Mouse (Mus musculus) MEL (cell line): ENCODE results near the gene Noxa1. TPM values are rescaled to one million over a fixed set of nuclear protein-coding genes. Genes with fewer than 3 reads are reported as not detected.

Experiments used
- DNase-seq: peaks from one replicate; pipeline ENCODE4 v3.0.0; 2011; ENCODE audit warnings: low read depth, low spot score
- H3K27ac ChIP-seq: 2 replicates; pipeline ENCODE4 v1.5.1; 2012; ENCODE audit warnings: low read depth, mild to moderate bottlenecking, control low read depth, low read length, moderate library complexity; ENCODE audit not compliant: control insufficient read depth
- H3K27me3 ChIP-seq, 2 experiments: fragments of 150-350 bp in 1 of 2; sonication (generic) in 1 of 2; 2 replicates each; pipeline ENCODE4 v1.6.1; 2012; ENCODE audit warnings: low read length in 2 of 2, mild to moderate bottlenecking in 2 of 2, improper control_type of control experiment in 1 of 2, moderate library complexity in 1 of 2; ENCODE audit not compliant: insufficient read depth in 2 of 2, control insufficient read depth in 1 of 2
- H3K36me3 ChIP-seq, 2 experiments: 2 replicates each; pipeline ENCODE4 v1.6.1; 2012 to 2014; ENCODE audit warnings: low read length in 2 of 2, improper control_type of control experiment in 1 of 2, inconsistent platforms in 1 of 2, mild to moderate bottlenecking in 1 of 2; ENCODE audit not compliant: insufficient read depth in 2 of 2, control insufficient read depth in 1 of 2
- H3K4me1 ChIP-seq, 2 experiments: fragments of 150-350 bp in 1 of 2; sonication (generic) in 1 of 2; 2 replicates each; pipeline ENCODE4 v1.6.1; 2012; ENCODE audit warnings: low read length in 2 of 2, improper control_type of control experiment in 1 of 2, mild to moderate bottlenecking in 1 of 2; ENCODE audit not compliant: insufficient read depth in 2 of 2, control insufficient read depth in 1 of 2
- H3K4me3 ChIP-seq, 2 experiments: fragments of 150-350 bp in 1 of 2; sonication (generic) in 1 of 2; 2 replicates each; pipeline ENCODE4 v1.5.1; 2012; ENCODE audit warnings: low read depth in 2 of 2, low read length in 2 of 2, mild to moderate bottlenecking in 2 of 2, moderate library complexity in 2 of 2, control low read depth in 1 of 2, improper control_type of control experiment in 1 of 2; ENCODE audit not compliant: control insufficient read depth in 1 of 2, insufficient read depth in 1 of 2
- H3K79me2 ChIP-seq: 2 replicates; pipeline ENCODE4 v1.6.1; 2012; ENCODE audit warnings: mild to moderate bottlenecking, low read length, moderate library complexity; ENCODE audit not compliant: control insufficient read depth, poor library complexity, insufficient read depth
- H3K9ac ChIP-seq: 2 replicates; pipeline ENCODE4 v1.6.1; 2012; ENCODE audit warnings: low read depth, mild to moderate bottlenecking, control low read depth, low read length, moderate library complexity; ENCODE audit not compliant: control insufficient read depth, poor library complexity, severe bottlenecking
- H3K9me3 ChIP-seq: fragments of 150-350 bp; sonication (generic); replicated peaks from 2 replicates; pipeline ENCODE4 v1.6.1; 2012; ENCODE audit warnings: mild to moderate bottlenecking, low read length, improper control_type of control experiment, moderate library complexity; ENCODE audit not compliant: insufficient read depth
- BHLHE40 ChIP-seq: IDR thresholded peaks from 2 replicates; pipeline ENCODE4 v1.6.1; 2012; ENCODE audit warnings: low read depth, mild to moderate bottlenecking, inconsistent platforms, low read length, improper control_type of control experiment, borderline replicate concordance
- CHD1 ChIP-seq: IDR thresholded peaks from 2 replicates; pipeline ENCODE4 v1.6.1; 2012; ENCODE audit warnings: low read depth, mild to moderate bottlenecking, inconsistent platforms, low read length, improper control_type of control experiment
- ETS1 ChIP-seq: IDR thresholded peaks from 2 replicates; pipeline ENCODE4 v1.6.1; 2012; ENCODE audit warnings: low read depth, mild to moderate bottlenecking, inconsistent platforms, low read length, improper control_type of control experiment, moderate library complexity
- GABPA ChIP-seq: IDR thresholded peaks from 2 replicates; pipeline ENCODE4 v1.6.1; 2012; ENCODE audit warnings: low read depth, mild to moderate bottlenecking, inconsistent platforms, low read length, improper control_type of control experiment, moderate library complexity
- HCFC1 ChIP-seq: IDR thresholded peaks from 2 replicates; pipeline ENCODE4 v1.6.1; 2012; ENCODE audit warnings: low read depth, mild to moderate bottlenecking, inconsistent platforms, low read length, improper control_type of control experiment, moderate library complexity
- KAT2A ChIP-seq: conservative IDR thresholded peaks from 2 replicates; pipeline ENCODE4 v1.6.1; 2012; ENCODE audit warnings: low read depth, low read length, improper control_type of control experiment, inconsistent platforms
- MAX ChIP-seq: IDR thresholded peaks from 2 replicates; pipeline ENCODE4 v1.6.1; 2011; ENCODE audit warnings: low read length, improper control_type of control experiment
- MYB ChIP-seq: IDR thresholded peaks from 2 replicates; pipeline ENCODE4 v1.6.1; 2011; ENCODE audit warnings: mild to moderate bottlenecking, low read depth, low read length, improper control_type of control experiment
- POLR2A ChIP-seq, 2 experiments: IDR thresholded peaks; 2 replicates each; pipeline ENCODE4 v1.6.1; 2011 to 2012; ENCODE audit warnings: low read length in 2 of 2, mild to moderate bottlenecking in 2 of 2, control low read depth in 1 of 2, improper control_type of control experiment in 1 of 2, low read depth in 1 of 2, moderate library complexity in 1 of 2; ENCODE audit not compliant: control insufficient read depth in 1 of 2, insufficient read depth in 1 of 2, poor library complexity in 1 of 2
- POLR2AphosphoS5 ChIP-seq: IDR thresholded peaks from 2 replicates; pipeline ENCODE4 v1.6.1; 2012; ENCODE audit warnings: low read depth, borderline replicate concordance, mild to moderate bottlenecking, inconsistent platforms, low read length, moderate library complexity, mixed read lengths
- RAD21 ChIP-seq: IDR thresholded peaks from 2 replicates; pipeline ENCODE4 v1.6.1; 2011; ENCODE audit warnings: mild to moderate bottlenecking, low read depth, low read length, improper control_type of control experiment
- RCOR1 ChIP-seq: IDR thresholded peaks from 2 replicates; pipeline ENCODE4 v1.6.1; 2012; ENCODE audit warnings: low read depth, mild to moderate bottlenecking, inconsistent platforms, low read length, improper control_type of control experiment
- TBP ChIP-seq: IDR thresholded peaks from 2 replicates; pipeline ENCODE4 v1.8.0; 2011; ENCODE audit warnings: low read depth, low read length, improper control_type of control experiment
- UBTF ChIP-seq: IDR thresholded peaks from 2 replicates; pipeline ENCODE4 v1.6.1; 2012; ENCODE audit warnings: low read depth, mild to moderate bottlenecking, inconsistent platforms, low read length, improper control_type of control experiment, moderate library complexity, borderline replicate concordance; ENCODE audit not compliant: insufficient read depth
- USF1 ChIP-seq: IDR thresholded peaks from 2 replicates; pipeline ENCODE4 v1.6.1; 2014; ENCODE audit warnings: low read depth, mild to moderate bottlenecking, inconsistent platforms, low read length, improper control_type of control experiment, moderate library complexity
- USF2 ChIP-seq, 2 experiments: IDR thresholded peaks; 2 replicates each; pipeline ENCODE4 v1.6.1; 2011 to 2012; ENCODE audit warnings: improper control_type of control experiment in 2 of 2, low read length in 2 of 2, borderline replicate concordance in 1 of 2, inconsistent platforms in 1 of 2, low read depth in 1 of 2, mild to moderate bottlenecking in 1 of 2; ENCODE audit not compliant: insufficient read depth in 1 of 2
- ZMIZ1 ChIP-seq: IDR thresholded peaks from 2 replicates; pipeline ENCODE4 v1.6.1; 2012; ENCODE audit warnings: low read depth, mild to moderate bottlenecking, inconsistent platforms, low read length, improper control_type of control experiment, moderate library complexity
- ZNF384 ChIP-seq: IDR thresholded peaks from 2 replicates; pipeline ENCODE4 v1.6.1; 2012; ENCODE audit warnings: low read depth, mild to moderate bottlenecking, inconsistent platforms, low read length, improper control_type of control experiment
- polyA plus RNA-seq, 2 experiments: library from polyadenylated mRNA; stranded (reverse) in 1 of 2; unstranded in 1 of 2; fragments of >175 nt in 1 of 2; fragments of >200 nt in 1 of 2; gene quantifications; 2 replicates each; pipeline versions ENCODE4 v1.2.1 to v1.2.4; 2012; ENCODE audit warnings: low replicate concordance in 2 of 2, low read depth in 1 of 2; ENCODE audit not compliant: insufficient read length in 2 of 2, insufficient read depth in 1 of 2, missing spikeins in 1 of 2
- total RNA-seq: library from RNA; depleted of rRNA; stranded (reverse); fragments of 300-350 nt; gene quantifications from 2 replicates; pipeline ENCODE4 v1.2.3, GENCODE M21; 2012

Noxa1 gene
- total and polyA plus RNA-seq, 3 experiments, result 0.08 to 0.10 TPM; not detected in 1

DNA sequence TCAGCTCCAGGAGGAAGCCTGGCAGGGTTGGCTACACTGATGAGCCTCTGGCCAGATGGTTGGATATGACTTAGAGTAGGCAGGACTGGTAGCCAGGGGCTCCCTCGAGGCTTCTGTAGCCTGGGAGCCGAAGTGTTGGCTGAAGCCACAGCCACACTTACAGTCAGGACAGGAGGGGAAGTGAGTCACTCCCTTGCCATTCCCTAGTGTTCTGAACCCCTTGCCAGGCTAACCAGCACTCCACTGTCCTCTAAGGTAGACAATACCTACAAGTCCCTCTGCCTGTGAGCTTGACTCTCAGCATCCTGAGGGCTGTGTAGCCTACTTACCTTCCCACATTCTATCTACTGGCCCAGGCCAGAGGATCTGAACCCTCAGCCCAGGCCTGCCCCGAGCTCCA, 29.5 kb upstream of the Noxa1 start:
- H3K9me3 ChIP-seq, result no peaks in the 10 kb centered on the region
- H3K79me2 ChIP-seq, result no peaks in the 10 kb centered on the region
- no peak for DNase-seq
- TF ChIP-seq USF1 (no peak), TBP (no peak), POLR2AphosphoS5 (no peak), KAT2A (no peak), POLR2A (IDR thresholded peaks at IDR 0.05; ENCODE audit: control insufficient read depth in 1 of 2, insufficient read depth in 1 of 2, low read depth in 1 of 2, low read length in 2 of 2, poor library complexity in 1 of 2) (no peak), HCFC1 (no peak), RAD21 (no peak), RCOR1 (no peak)
- TF ChIP-seq, all 39 proteins: peak for 0
- Histone ChIP-seq H3K4me3 (no peak overlapping the region), H3K27me3 (no peaks in the 10 kb centered on the region), H3K4me1 (peaks cover 0 to 9% of the 10 kb centered on the region in 2 experiments; a peak in 2 of 4 replicates), H3K9ac (no peak overlapping the region), H3K36me3 (0 out of 4 replicates have a peak, but pooled peaks cover 0 to 4% of the 10 kb centered on the region in 2 experiments), H3K27ac (no peak overlapping the region)

GRCm38 (mm10) chr2:25123527-25123926, 28.6 kb upstream of the Noxa1 start:
- Histone ChIP-seq H3K79me2 (no peaks in the 10 kb centered on the region), H3K27me3 (no peaks in the 10 kb centered on the region), H3K9me3 (no peaks in the 10 kb centered on the region), H3K4me1 (peaks cover 0 to 9% of the 10 kb centered on the region in 2 experiments; a peak in 2 of 4 replicates), H3K4me3 (no peak overlapping the region), H3K9ac (no peak overlapping the region), H3K27ac (no peak overlapping the region), H3K36me3 (0 out of 4 replicates have a peak, but pooled peaks cover 0 to 4% of the 10 kb centered on the region in 2 experiments)
- DNase-seq, result no peak
- TF ChIP-seq GABPA (no peak), MAX (no peak), BHLHE40 (no peak), UBTF (no peak), USF1 (no peak), ZNF384 (no peak)

DNA sequence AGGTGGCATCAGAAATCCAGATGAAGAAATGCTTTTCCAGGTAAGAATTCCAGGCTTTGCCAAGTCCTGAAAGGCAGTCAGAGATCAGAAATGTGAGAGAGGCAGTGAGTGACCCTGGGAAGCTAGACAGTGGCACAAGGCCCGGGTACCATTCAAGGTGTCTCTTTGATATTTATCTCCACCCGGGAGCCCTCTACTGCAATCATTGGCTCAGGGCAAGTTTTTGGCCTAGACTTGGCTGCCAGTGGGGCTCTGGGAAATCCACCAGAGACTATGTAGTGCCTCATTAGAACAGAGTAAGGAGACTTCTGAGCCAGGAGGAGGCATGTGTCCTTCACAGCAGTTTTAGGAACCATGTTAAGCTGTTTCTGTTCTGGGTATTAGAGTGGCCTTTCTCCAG, 27.7 kb upstream of the Noxa1 start:
- Histone ChIP-seq H3K27me3 (no peaks in the 10 kb centered on the region), H3K4me3 (no peak overlapping the region), H3K27ac (no peak overlapping the region), H3K9me3 (no peaks in the 10 kb centered on the region), H3K4me1 (peaks cover 0 to 3% of the 10 kb centered on the region in 2 experiments; a peak in 1 of 4 replicates), H3K79me2 (no peaks in the 10 kb centered on the region), H3K36me3 (no peaks in the 10 kb centered on the region), H3K9ac (no peak overlapping the region)
- TF ChIP-seq ZNF384, result no peak
- TF ChIP-seq BHLHE40, result no peak
- TF ChIP-seq USF2 (IDR thresholded peaks at IDR 0.05; ENCODE audit: borderline replicate concordance in 1 of 2, insufficient read depth in 1 of 2, low read depth in 1 of 2, low read length in 2 of 2), result no peak
- TF ChIP-seq ETS1, result no peak
- no peak for TF ChIP-seq MYB
- TF ChIP-seq CHD1, result no peak
- no peak for TF ChIP-seq ZMIZ1
- DNase-seq, result no peak
